Mouse (Mus musculus): ENCODE results near the gene Grip1. TPM values are rescaled to one million over a fixed set of nuclear protein-coding genes. Genes with fewer than 3 reads are reported as not detected.

The Grip1 gene
- polyA plus RNA-seq, 1 experiment from 2014 or later = 19.0 TPM

DNA sequence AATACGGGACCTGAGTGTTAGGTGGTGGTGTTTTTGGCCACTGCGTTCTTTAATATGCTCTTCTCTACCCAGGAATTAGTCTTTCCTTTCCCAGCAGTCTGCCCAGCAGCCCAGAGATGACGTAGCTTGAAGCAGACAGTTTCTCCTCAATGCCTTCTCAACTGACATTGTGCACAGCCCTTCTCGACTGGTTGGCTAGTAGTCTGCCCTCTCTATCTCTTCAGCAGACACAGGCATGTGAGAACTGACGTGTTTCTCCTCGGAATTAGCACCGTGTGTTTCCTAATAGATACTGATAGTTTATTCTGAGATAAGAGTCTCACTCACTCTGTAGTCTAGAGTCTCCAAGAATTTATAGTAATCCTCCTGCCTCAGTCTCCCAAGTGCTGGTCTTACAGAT, 10.2 kb downstream of the Grip1 start:
- 83% methylated on average over 7 of the region's 7 CpGs for WGBS
- no peaks in the 10 kb centered on the region for H3K36me3 ChIP-seq (replicated peaks)
- no peaks in the 10 kb centered on the region for H3K4me1 ChIP-seq
- no peaks in the 10 kb centered on the region for H3K27me3 ChIP-seq (replicated peaks)
- H3K4me2 ChIP-seq = no peak overlapping the region
- no peak overlapping the region for H3K4me3 ChIP-seq
- H3K9ac ChIP-seq = no peak overlapping the region
- no peak for ATAC-seq (replicated peaks)
- no peak overlapping the region for H3K27ac ChIP-seq
- H3K9me3 ChIP-seq = no peaks in the 10 kb centered on the region

DNA sequence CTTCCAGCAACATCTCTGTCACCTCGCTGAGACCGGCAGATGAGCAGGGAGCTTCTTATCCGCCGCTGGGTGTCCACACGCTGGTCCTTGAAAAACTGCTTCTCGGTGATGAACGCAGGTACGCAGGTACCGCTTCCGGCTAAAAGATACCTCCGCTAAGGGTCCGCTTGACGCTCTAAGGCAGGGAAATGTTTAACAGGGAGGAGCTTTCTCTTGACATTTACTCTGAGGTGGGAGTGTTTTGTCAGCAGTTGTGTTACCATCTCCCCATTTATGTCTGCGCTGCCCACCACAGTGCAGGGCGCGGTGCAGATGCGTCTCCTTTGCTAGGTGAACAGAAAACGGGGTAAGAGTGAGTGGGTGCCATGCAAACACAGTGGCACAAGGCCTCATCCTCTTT, 14.3 kb downstream of the Grip1 start:
- H3K4me1 ChIP-seq = no peaks in the 10 kb centered on the region
- no peaks in the 10 kb centered on the region for H3K27me3 ChIP-seq (replicated peaks)
- WGBS = 93% methylated on average over 18 of the region's 18 CpGs
- ATAC-seq (replicated peaks) = no peak
- no peak overlapping the region for H3K9ac ChIP-seq
- H3K4me3 ChIP-seq = no peak overlapping the region
- H3K36me3 ChIP-seq (replicated peaks) = no peaks in the 10 kb centered on the region
- no peaks in the 10 kb centered on the region for H3K9me3 ChIP-seq
- no peak overlapping the region for H3K27ac ChIP-seq
- no peak overlapping the region for H3K4me2 ChIP-seq

- no peak overlapping the region for H3K4me3 ChIP-seq
- no peak for ATAC-seq (replicated peaks)
- no peak overlapping the region for H3K9ac ChIP-seq
- H3K27me3 ChIP-seq (replicated peaks) = no peaks in the 10 kb centered on the region
- 98% methylated on average over 1 of the region's 1 CpGs for WGBS
- H3K4me1 ChIP-seq = no peaks in the 10 kb centered on the region
- H3K36me3 ChIP-seq (replicated peaks) = no peaks in the 10 kb centered on the region
- no peaks in the 10 kb centered on the region for H3K9me3 ChIP-seq
- no peak overlapping the region for H3K4me2 ChIP-seq
- H3K27ac ChIP-seq = no peak overlapping the region
These were observed 16.5 kb downstream of the Grip1 start for GRCm38 (mm10) chr10:119470096-119470495.

DNA sequence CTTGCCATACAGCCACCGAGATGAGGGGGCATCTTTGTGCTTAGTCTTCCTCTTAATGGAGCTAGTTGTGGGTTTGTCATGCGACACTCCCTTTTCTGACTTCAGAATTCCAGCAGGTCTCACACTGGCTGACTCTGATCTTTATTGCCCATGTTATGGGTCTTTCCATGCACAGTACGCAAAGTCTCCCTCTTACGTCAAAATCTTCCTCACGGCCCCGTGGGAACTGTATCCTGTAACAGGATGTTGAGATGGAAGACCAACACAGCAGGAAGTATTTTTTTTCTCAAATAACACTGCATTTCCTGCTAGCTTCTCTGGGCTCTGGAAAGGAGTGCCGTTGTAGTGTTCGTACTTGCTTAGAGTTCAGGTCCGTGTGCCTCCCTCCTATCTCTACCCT, 21.5 kb downstream of the Grip1 start:
- Histone ChIP-seq H3K9me3 (no peaks in the 10 kb centered on the region), H3K4me2 (no peak overlapping the region), H3K4me3 (no peak overlapping the region), H3K27ac (no peak overlapping the region), H3K9ac (no peak overlapping the region), H3K4me1 (no peaks in the 10 kb centered on the region; the same call in 1 of the 2 replicates), H3K36me3 (replicated peaks) (no peaks in the 10 kb centered on the region), H3K27me3 (replicated peaks) (no peaks in the 10 kb centered on the region)
- 90% methylated on average over 9 of the region's 9 CpGs for WGBS
- no peak for ATAC-seq (replicated peaks)

DNA sequence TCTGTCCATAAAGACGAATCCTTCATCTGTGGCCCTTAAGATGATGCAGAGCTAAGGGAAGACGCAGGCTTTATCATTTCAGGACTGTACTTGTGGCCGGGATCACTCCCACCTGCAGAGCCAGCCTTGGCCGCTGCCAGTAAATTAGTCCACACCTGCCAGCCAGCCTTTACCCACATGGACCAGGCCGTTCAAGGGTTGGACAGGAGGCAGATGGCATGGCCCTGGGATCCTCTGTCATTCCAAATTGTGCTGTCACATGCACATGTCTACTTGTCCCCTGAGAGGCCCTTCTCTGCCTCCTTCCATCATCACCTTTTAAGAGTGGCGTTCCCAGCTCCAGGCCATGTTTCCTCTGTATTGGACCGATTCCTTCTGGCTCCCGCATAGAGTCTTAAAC, 24.0 kb downstream of the Grip1 start:
- Histone ChIP-seq H3K4me2 (no peak overlapping the region), H3K9me3 (no peaks in the 10 kb centered on the region), H3K27ac (no peak overlapping the region), H3K9ac (no peak overlapping the region), H3K4me3 (no peak overlapping the region), H3K4me1 (no peaks in the 10 kb centered on the region; the same call in 1 of the 2 replicates), H3K36me3 (replicated peaks) (no peaks in the 10 kb centered on the region), H3K27me3 (replicated peaks) (no peaks in the 10 kb centered on the region)
- WGBS = 88% methylated on average over 8 of the region's 8 CpGs
- ATAC-seq (replicated peaks) = no peak

GRCm38 (mm10) chr10:119483068-119483705, 29.6 kb downstream of the Grip1 start:
- H3K4me3 ChIP-seq = no peak overlapping the region
- H3K27ac ChIP-seq = no peak overlapping the region; the same call in 1 of the 2 replicates
- no peaks in the 10 kb centered on the region for H3K36me3 ChIP-seq (replicated peaks)
- H3K4me2 ChIP-seq = 0 out of 2 replicates have a peak overlapping the region, but pooled peaks have one; percentile 2
- no peaks in the 10 kb centered on the region for H3K9me3 ChIP-seq
- no peaks in the 10 kb centered on the region for H3K27me3 ChIP-seq (replicated peaks)
- ATAC-seq (replicated peaks) = no peak
- peaks cover 17% of the 10 kb centered on the region for H3K4me1 ChIP-seq
- no peak overlapping the region for H3K9ac ChIP-seq
- 38% methylated on average over 17 of the region's 17 CpGs for WGBS

GRCm38 (mm10) chr10:119483766-119484165, 30.1 kb downstream of the Grip1 start:
- H3K36me3 ChIP-seq (replicated peaks) = no peaks in the 10 kb centered on the region
- no peak; the same call in 1 of the 2 replicates for ATAC-seq (replicated peaks)
- H3K4me2 ChIP-seq = no peak overlapping the region
- peaks cover 17% of the 10 kb centered on the region for H3K4me1 ChIP-seq
- no peaks in the 10 kb centered on the region for H3K9me3 ChIP-seq
- H3K9ac ChIP-seq = no peak overlapping the region
- 7% methylated on average over 6 of the region's 6 CpGs for WGBS
- H3K27me3 ChIP-seq (replicated peaks) = no peaks in the 10 kb centered on the region
- H3K27ac ChIP-seq = no peak overlapping the region
- H3K4me3 ChIP-seq = no peak overlapping the region

DNA sequence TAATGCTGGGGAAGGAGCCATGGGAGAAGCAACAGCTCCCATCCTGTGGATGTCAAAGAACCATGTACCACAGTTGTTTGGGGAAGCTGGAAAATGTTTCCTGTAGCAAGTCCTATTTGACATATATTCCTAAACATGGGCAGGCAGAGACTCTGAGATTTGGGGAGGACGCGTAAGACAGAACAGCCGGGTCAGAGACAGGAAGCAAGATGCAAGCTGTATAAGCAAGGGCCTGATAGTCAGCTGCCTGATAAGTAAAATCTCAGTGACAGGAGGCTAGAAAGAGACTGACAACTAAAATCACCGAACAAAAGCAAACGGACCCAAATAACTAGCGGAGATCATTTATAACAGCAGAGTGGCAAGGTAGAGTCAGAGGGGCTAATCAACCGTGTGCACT, 33.3 kb downstream of the Grip1 start:
- no peak overlapping the region for H3K4me2 ChIP-seq

GRCm38 (mm10) chr10:119490831-119491230, 37.2 kb downstream of the Grip1 start:
- H3K9ac ChIP-seq = no peak overlapping the region
- H3K4me3 ChIP-seq = no peak overlapping the region
- H3K4me2 ChIP-seq = no peak overlapping the region
- peaks cover 3% of the 10 kb centered on the region; the same call in 1 of the 2 replicates for H3K4me1 ChIP-seq
- H3K9me3 ChIP-seq = no peaks in the 10 kb centered on the region
- no peak overlapping the region for H3K27ac ChIP-seq
- no peak for ATAC-seq (replicated peaks)
- no peaks in the 10 kb centered on the region for H3K27me3 ChIP-seq (replicated peaks)
- WGBS = 96% methylated on average over 18 of the region's 18 CpGs
- H3K36me3 ChIP-seq (replicated peaks) = no peaks in the 10 kb centered on the region

More for the DNA sequence above, 33.3 kb downstream of the Grip1 start:
- Histone ChIP-seq H3K36me3 (replicated peaks) (no peaks in the 10 kb centered on the region), H3K9me3 (no peaks in the 10 kb centered on the region), H3K4me1 (peaks cover 17% of the 10 kb centered on the region), H3K9ac (no peak overlapping the region), H3K27me3 (replicated peaks) (no peaks in the 10 kb centered on the region), H3K27ac (no peak overlapping the region), H3K4me3 (no peak overlapping the region)
- no peak for ATAC-seq (replicated peaks)
- 91% methylated on average over 7 of the region's 7 CpGs for WGBS

- H3K27ac ChIP-seq = no peak overlapping the region
- H3K4me2 ChIP-seq = no peak overlapping the region
- no peaks in the 10 kb centered on the region for H3K9me3 ChIP-seq
- H3K27me3 ChIP-seq (replicated peaks) = no peaks in the 10 kb centered on the region
- no peak overlapping the region for H3K9ac ChIP-seq
- H3K36me3 ChIP-seq (replicated peaks) = no peaks in the 10 kb centered on the region
- no peaks in the 10 kb centered on the region for H3K4me1 ChIP-seq
- WGBS = 92% methylated on average over 8 of the region's 8 CpGs
- no peak overlapping the region for H3K4me3 ChIP-seq
- ATAC-seq (replicated peaks) = no peak
These were observed 41.7 kb downstream of the Grip1 start for GRCm38 (mm10) chr10:119495317-119495716.

DNA sequence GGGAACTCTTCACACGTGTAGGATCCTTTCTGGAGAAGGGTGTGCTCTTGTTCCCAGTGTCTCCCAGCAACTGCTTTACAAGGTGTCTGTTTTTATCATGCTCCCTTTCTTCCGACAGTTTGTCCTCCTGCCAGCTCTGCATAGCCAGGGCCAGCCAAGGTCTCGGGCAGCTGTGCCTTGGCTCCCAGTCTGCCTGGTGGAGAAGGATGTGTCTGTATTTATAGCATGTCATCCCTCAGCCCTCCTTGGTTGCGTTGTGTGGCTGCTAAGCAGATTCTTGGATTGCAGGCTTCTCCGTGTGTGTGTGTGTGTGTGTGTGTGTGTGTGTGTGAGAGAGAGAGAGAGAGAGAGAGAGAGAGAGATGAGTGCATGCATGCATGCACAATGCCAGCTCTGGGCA, 42.6 kb downstream of the Grip1 start:
- 65% methylated on average over 5 of the region's 5 CpGs for WGBS
- H3K27ac ChIP-seq = no peak overlapping the region
- H3K9me3 ChIP-seq = no peaks in the 10 kb centered on the region
- H3K4me2 ChIP-seq = no peak overlapping the region
- no peak overlapping the region for H3K9ac ChIP-seq
- H3K4me3 ChIP-seq = no peak overlapping the region
- no peaks in the 10 kb centered on the region for H3K36me3 ChIP-seq (replicated peaks)
- no peaks in the 10 kb centered on the region for H3K27me3 ChIP-seq (replicated peaks)
- no peaks in the 10 kb centered on the region for H3K4me1 ChIP-seq
- ATAC-seq (replicated peaks) = no peak

- Histone ChIP-seq H3K4me2 (no peak overlapping the region), H3K4me1 (no peaks in the 10 kb centered on the region), H3K27ac (no peak overlapping the region), H3K36me3 (replicated peaks) (no peaks in the 10 kb centered on the region), H3K9ac (no peak overlapping the region), H3K27me3 (replicated peaks) (no peaks in the 10 kb centered on the region), H3K9me3 (no peaks in the 10 kb centered on the region), H3K4me3 (no peak overlapping the region)
- WGBS = 87% methylated on average over 11 of the region's 11 CpGs
- ATAC-seq (replicated peaks) = no peak
These were observed 68.1 kb downstream of the Grip1 start for GRCm38 (mm10) chr10:119521686-119522085.

DNA sequence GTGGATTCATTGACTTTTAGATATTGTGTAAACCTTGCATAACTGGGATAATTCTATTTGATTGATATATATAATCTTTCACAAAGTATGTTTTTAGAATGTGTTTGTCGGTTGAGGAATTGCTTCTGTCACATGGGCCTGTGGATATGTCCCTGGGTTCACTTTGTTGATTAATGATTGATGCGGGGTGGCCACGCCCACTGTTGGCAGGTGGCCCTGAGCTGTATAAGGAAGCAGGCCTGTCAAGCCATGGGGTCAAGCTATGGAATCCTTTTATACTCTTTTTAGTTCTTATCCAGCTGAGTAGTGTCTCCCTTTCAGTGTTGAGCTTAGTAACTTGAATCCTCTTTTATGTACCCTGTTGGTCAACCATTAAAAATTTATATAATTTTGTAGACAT, 72.1 kb downstream of the Grip1 start:
- Histone ChIP-seq H3K4me1 (no peaks in the 10 kb centered on the region), H3K36me3 (replicated peaks) (no peaks in the 10 kb centered on the region), H3K27me3 (replicated peaks) (no peaks in the 10 kb centered on the region), H3K4me3 (no peak overlapping the region), H3K27ac (no peak overlapping the region), H3K4me2 (no peak overlapping the region), H3K9ac (no peak overlapping the region), H3K9me3 (no peaks in the 10 kb centered on the region)
- 67% methylated on average over 3 of the region's 3 CpGs for WGBS
- ATAC-seq (replicated peaks) = no peak

Measured in midbrain, embryonic 15.5 days (tissue).